Mouse (Mus musculus): ENCODE results near the gene Gm13277.
"Not testable (repeated sequence)": the region's sequence is repeated elsewhere in the genome, so short reads cannot be mapped to it uniquely, and the experiment has no call there.

DNA sequence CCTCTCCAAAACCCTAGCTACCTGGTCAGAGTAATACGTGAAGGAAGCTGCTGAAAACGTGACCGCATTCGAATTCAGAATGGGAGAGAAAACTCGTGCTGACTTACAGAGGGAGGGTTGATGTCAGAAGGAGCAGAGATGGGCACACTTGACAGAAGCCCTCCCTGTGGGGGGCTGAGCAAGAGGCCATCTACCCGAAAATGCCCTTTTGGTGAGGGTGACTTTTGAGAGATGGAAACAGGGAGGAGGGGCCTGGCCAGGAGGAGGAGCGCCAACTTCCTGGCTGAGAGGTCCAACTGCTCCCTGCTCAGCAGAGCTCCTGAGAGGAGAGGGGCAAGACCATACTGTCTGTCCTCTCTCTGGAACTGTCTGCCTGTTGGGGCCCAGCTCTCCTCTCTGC lies 6.6 kb upstream of the Gm13277 start, which contains the start of gene Ifnz:
- TF ChIP-seq CTCF (IDR thresholded peaks at IDR 0.05; ENCODE audit: low read depth); EP300 (optimal IDR thresholded peaks at IDR 0.05): not testable (repeated sequence)

Measured in stomach, postnatal 0 days (tissue).